Mouse (Mus musculus): ENCODE measurements at regions not wholly inside any gene's neighbourhood (a gene's known extent, or its start where the extent isn't known, plus 50 kb on each side); places are given as distances from the start of the nearest gene placed in this dataset.

GRCm38 (mm10) chr14:24763845-24764244, 276.9 kb downstream of the Rps24 start:
- TF ChIP-seq EP300 (IDR thresholded peaks at IDR 0.05; ENCODE audit: low read depth) (no peak), CTCF (IDR thresholded peaks at IDR 0.05; ENCODE audit: low read depth) (no peak)
